Mouse (Mus musculus): ENCODE results near the gene Filip1l.

DNA sequence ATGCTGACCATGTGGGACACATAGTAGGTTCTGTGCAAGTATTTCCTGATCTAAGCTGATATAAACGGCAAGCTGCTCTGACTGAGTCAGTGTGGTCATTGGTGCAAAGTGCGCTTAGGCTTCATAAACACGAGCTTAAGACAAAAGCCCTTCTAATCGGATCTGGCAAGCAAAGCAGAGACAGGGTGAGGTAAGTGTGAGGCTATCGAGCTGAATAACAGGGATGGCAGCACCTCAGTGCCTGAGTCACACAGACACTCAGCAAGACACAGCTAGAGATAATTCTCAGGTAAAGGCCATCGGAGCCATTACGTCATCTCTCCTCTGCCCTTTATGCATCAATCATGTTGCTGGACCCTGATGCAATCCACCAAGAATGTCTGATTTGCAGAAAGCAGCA, 100.1 kb downstream of the Filip1l start:
- no peak for TF ChIP-seq CTCF (IDR thresholded peaks at IDR 0.05; ENCODE audit: extremely low read depth, insufficient read length, insufficient replicate concordance, low read depth, low read length)
- no peak for TF ChIP-seq POLR2A (IDR thresholded peaks at IDR 0.05; ENCODE audit: low read depth, low read length)
